Mouse (Mus musculus) embryonic facial prominence, embryonic 10.5 days (tissue): ENCODE measurements around the gene Kcna10. TPM values are rescaled to one million over a fixed set of nuclear protein-coding genes. Genes with fewer than 3 reads are reported as not detected.
A peak's percentile ranks its signal among the peaks of the same experiment; 100 is the strongest.

ENCODE experiments used
- DNase-seq: peaks from one replicate; pipeline ENCODE4 v3.0.0-alpha.2; 2017; ENCODE audit warnings: low spot score
- H3K27ac ChIP-seq: fragments of 300-500 bp; sonication (generic); replicated peaks from 2 replicates; pipeline ENCODE4 v1.5.1; 2016; ENCODE audit warnings: mild to moderate bottlenecking
- H3K27me3 ChIP-seq: fragments of 300-500 bp; sonication (generic); replicated peaks from 2 replicates; pipeline ENCODE4 v1.6.1; 2016; ENCODE audit warnings: low read depth, mild to moderate bottlenecking; ENCODE audit not compliant: poor library complexity, severe bottlenecking
- H3K36me3 ChIP-seq: fragments of 300-500 bp; sonication (generic); replicated peaks from 2 replicates; pipeline ENCODE4 v1.6.1; 2016; ENCODE audit warnings: mild to moderate bottlenecking, moderate library complexity
- H3K4me1 ChIP-seq: fragments of 300-500 bp; sonication (generic); 2 replicates; pipeline ENCODE4 v1.6.1; 2016
- H3K4me3 ChIP-seq: fragments of 300-500 bp; sonication (generic); 2 replicates; pipeline ENCODE4 v1.5.1; 2016; ENCODE audit warnings: mild to moderate bottlenecking, moderate library complexity
- H3K9me3 ChIP-seq: fragments of 300-500 bp; sonication (generic); 2 replicates; pipeline ENCODE4 v1.6.1; 2016; ENCODE audit warnings: mild to moderate bottlenecking
- WGBS: fragments of 180-500 bp; shearing (Covaris S2); methylation state at CpG from one replicate; pipeline ENCODE4 v1.1.7; 2016; 5-methylcytosine and 5-hydroxymethylcytosine counted together
- polyA plus RNA-seq: library from polyadenylated mRNA; unstranded; fragments of >200 nt; fragmentation: Nextera tagmentation; extraction: Ambion mirVana; gene quantifications from 2 replicates; pipeline ENCODE4 v1.2.1, GENCODE M21; 2016

Kcna10 gene
- polyA plus RNA-seq: not detected in 2 replicates

- Histone ChIP-seq H3K27me3 (no peaks in the 10 kb centered on the region), H3K36me3 (no peaks in the 10 kb centered on the region), H3K9me3 (no peaks in the 10 kb centered on the region), H3K27ac (no peak within 1 kb of the TSS), H3K4me1 (no peaks in the 10 kb centered on the region), H3K4me3 (no peak within 1 kb of the TSS)
- 86% methylated on average over 1 of the region's 1 CpGs for WGBS
- no peak for DNase-seq
These were observed at the start of gene Kcna10 for GRCm38 (mm10) chr3:107182756-107183155. TSS of gene Kcna10 (plus strand) at chr3:107183056.

GRCm38 (mm10) chr3:107134457-107134856 lies 48.4 kb upstream of the Kcna10 start:
- Histone ChIP-seq H3K27me3 (no peaks in the 10 kb centered on the region), H3K4me3 (no peak overlapping the region), H3K36me3 (no peaks in the 10 kb centered on the region), H3K27ac (no peak overlapping the region), H3K9me3 (no peaks in the 10 kb centered on the region), H3K4me1 (no peaks in the 10 kb centered on the region)
- 78% methylated on average over 3 of the region's 3 CpGs for WGBS
- DNase-seq: no peak

GRCm38 (mm10) chr3:107147126-107147525 lies 35.7 kb upstream of the Kcna10 start:
- WGBS: 80% methylated on average over 7 of the region's 7 CpGs
- Histone ChIP-seq H3K36me3 (no peaks in the 10 kb centered on the region), H3K9me3 (no peaks in the 10 kb centered on the region), H3K4me1 (peaks cover 5% of the 10 kb centered on the region; the same call in 1 of the 2 replicates), H3K4me3 (no peak overlapping the region), H3K27me3 (no peaks in the 10 kb centered on the region), H3K27ac (no peak overlapping the region)
- DNase-seq: no peak

GRCm38 (mm10) chr3:107149006-107149405 lies 33.9 kb upstream of the Kcna10 start:
- 63% methylated on average over 3 of the region's 3 CpGs for WGBS
- Histone ChIP-seq H3K27me3 (no peaks in the 10 kb centered on the region), H3K36me3 (no peaks in the 10 kb centered on the region), H3K4me3 (no peak overlapping the region), H3K4me1 (peaks cover 5% of the 10 kb centered on the region; the same call in 1 of the 2 replicates), H3K27ac (no peak overlapping the region), H3K9me3 (no peaks in the 10 kb centered on the region)
- DNase-seq: peak; percentile 37

GRCm38 (mm10) chr3:107150469-107150868 lies 32.4 kb upstream of the Kcna10 start:
- Histone ChIP-seq H3K27ac (no peak overlapping the region), H3K27me3 (no peaks in the 10 kb centered on the region), H3K4me3 (no peak overlapping the region), H3K9me3 (no peaks in the 10 kb centered on the region), H3K4me1 (peaks cover 5% of the 10 kb centered on the region; the same call in 1 of the 2 replicates), H3K36me3 (no peaks in the 10 kb centered on the region)
- WGBS: 39% methylated on average over 3 of the region's 3 CpGs
- no peak for DNase-seq

GRCm38 (mm10) chr3:107150872-107151540 lies 31.9 kb upstream of the Kcna10 start:
- DNase-seq: no peak
- no peaks in the 10 kb centered on the region for H3K9me3 ChIP-seq
- WGBS: 47% methylated on average over 7 of the region's 7 CpGs
- H3K4me1 ChIP-seq: peaks cover 5% of the 10 kb centered on the region; the same call in 1 of the 2 replicates
- no peaks in the 10 kb centered on the region for H3K36me3 ChIP-seq
- H3K27ac ChIP-seq: no peak overlapping the region
- no peaks in the 10 kb centered on the region for H3K27me3 ChIP-seq
- H3K4me3 ChIP-seq: no peak overlapping the region

GRCm38 (mm10) chr3:107153772-107154655 lies 28.8 kb upstream of the Kcna10 start:
- H3K4me3 ChIP-seq: no peak overlapping the region
- no peak for DNase-seq
- H3K36me3 ChIP-seq: no peaks in the 10 kb centered on the region
- H3K4me1 ChIP-seq: peaks cover 5% of the 10 kb centered on the region; the same call in 1 of the 2 replicates
- H3K27ac ChIP-seq: no peak overlapping the region
- no peaks in the 10 kb centered on the region for H3K9me3 ChIP-seq
- WGBS: 88% methylated on average over 11 of the region's 11 CpGs
- H3K27me3 ChIP-seq: no peaks in the 10 kb centered on the region; the same call in 1 of the 2 replicates

GRCm38 (mm10) chr3:107158856-107159255 lies 24.0 kb upstream of the Kcna10 start:
- 88% methylated on average over 7 of the region's 7 CpGs for WGBS

GRCm38 (mm10) chr3:107159418-107159817 lies 23.4 kb upstream of the Kcna10 start:
- Histone ChIP-seq H3K4me1 (peaks cover 8% of the 10 kb centered on the region), H3K4me3 (peak overlapping the region; percentile 50), H3K27ac (no peak overlapping the region), H3K27me3 (peaks cover 34% of the 10 kb centered on the region), H3K9me3 (no peaks in the 10 kb centered on the region), H3K36me3 (no peaks in the 10 kb centered on the region)
- WGBS: 60% methylated on average over 3 of the region's 3 CpGs
- DNase-seq: no peak

More at GRCm38 (mm10) chr3:107158856-107159255, 24.0 kb upstream of the Kcna10 start:
- no peak overlapping the region for H3K4me3 ChIP-seq
- no peaks in the 10 kb centered on the region for H3K36me3 ChIP-seq
- no peak for DNase-seq
- no peaks in the 10 kb centered on the region for H3K9me3 ChIP-seq
- H3K27me3 ChIP-seq: peaks cover 34% of the 10 kb centered on the region
- peaks cover 8% of the 10 kb centered on the region for H3K4me1 ChIP-seq
- no peak overlapping the region for H3K27ac ChIP-seq

GRCm38 (mm10) chr3:107159859-107160324 lies 23.0 kb upstream of the Kcna10 start:
- Histone ChIP-seq H3K4me1 (peaks cover 8% of the 10 kb centered on the region), H3K4me3 (peak overlapping the region; percentile 50), H3K9me3 (no peaks in the 10 kb centered on the region), H3K27ac (peak overlapping the region; percentile 44; the same call in 1 of the 2 replicates), H3K27me3 (peaks cover 34% of the 10 kb centered on the region), H3K36me3 (no peaks in the 10 kb centered on the region)
- peak; percentile 52 for DNase-seq
- WGBS: 2% methylated on average over 17 of the region's 17 CpGs

- WGBS: 93% methylated on average over 2 of the region's 2 CpGs
- no peak overlapping the region for H3K27ac ChIP-seq
- no peak overlapping the region for H3K4me3 ChIP-seq
- peaks cover 8% of the 10 kb centered on the region for H3K4me1 ChIP-seq
- H3K36me3 ChIP-seq: no peaks in the 10 kb centered on the region
- DNase-seq: no peak
- H3K9me3 ChIP-seq: no peaks in the 10 kb centered on the region
- peaks cover 34% of the 10 kb centered on the region for H3K27me3 ChIP-seq
These were observed 20.1 kb upstream of the Kcna10 start for GRCm38 (mm10) chr3:107162741-107163140.

GRCm38 (mm10) chr3:107169552-107169951 lies 13.3 kb upstream of the Kcna10 start:
- Histone ChIP-seq H3K4me1 (no peaks in the 10 kb centered on the region), H3K4me3 (no peak overlapping the region), H3K36me3 (no peaks in the 10 kb centered on the region), H3K9me3 (no peaks in the 10 kb centered on the region), H3K27me3 (no peaks in the 10 kb centered on the region), H3K27ac (no peak overlapping the region)
- no peak for DNase-seq
- 73% methylated on average over 2 of the region's 2 CpGs for WGBS
